ENCODE assay signal across 8 mouse cellular contexts in the genomic region with DNA sequence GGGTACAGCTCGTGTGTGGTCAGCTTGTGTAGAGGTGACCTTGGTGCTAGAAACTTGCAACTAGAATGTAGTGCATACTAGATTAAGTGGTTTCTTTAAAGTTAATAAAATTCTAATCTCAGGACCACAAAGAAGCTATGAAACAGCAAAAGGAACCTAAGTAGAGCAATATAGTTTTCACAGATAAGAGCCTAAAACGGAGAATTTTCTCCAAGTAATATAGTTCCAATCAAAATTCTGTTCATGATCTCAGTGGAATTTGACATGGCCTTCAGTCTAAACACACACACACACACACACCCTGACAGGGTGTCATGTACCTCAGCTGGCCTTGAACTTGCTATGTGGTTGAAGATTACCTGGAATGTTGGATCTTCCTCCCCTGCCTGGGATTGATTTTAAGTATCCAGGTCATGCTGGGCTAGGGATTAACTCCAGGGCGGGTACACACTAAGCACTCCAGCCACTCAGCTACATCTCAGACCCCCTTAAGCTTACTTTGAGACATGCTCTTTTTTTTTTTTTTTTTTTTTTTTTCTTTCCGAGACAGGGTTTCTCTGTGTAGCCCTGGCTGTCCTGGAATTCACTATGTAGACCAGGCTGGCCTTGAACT. TPM values are rescaled to one million over a fixed set of nuclear protein-coding genes. Genes with fewer than 3 reads are reported as not detected.
A peak's percentile ranks its signal among the peaks of the same experiment; 100 is the strongest.
DNase-seq lines count a peak whose midpoint lies in the region; ATAC-seq and TF ChIP-seq lines count a peak whose summit lies in the region.

No protein-coding gene starts in this region.

- TF ChIP-seq POLR2A in embryonic fibroblast, embryonic 13.5 days (IDR thresholded peaks at IDR 0.05; ENCODE audit: low read depth, low read length) = no peak
- TF ChIP-seq POLR2A in small intestine, adult 2 months (IDR thresholded peaks at IDR 0.05; ENCODE audit: low read depth, low read length) = no peak
- TF ChIP-seq POLR2A in thymus, adult 2 months (IDR thresholded peaks at IDR 0.05; ENCODE audit: control insufficient read depth, extremely low read depth, insufficient read depth, low read length, poor library complexity) = no peak

- H3K27me3 ChIP-seq in lung, embryonic 16.5 days (ENCODE audit: control insufficient read depth, insufficient read depth, low read depth, low read length) = no peaks in the 10 kb centered on the region
- no peaks in the 10 kb centered on the region for H3K27me3 ChIP-seq in limb, embryonic 12.5 days
- no peaks in the 10 kb centered on the region for H3K27me3 ChIP-seq in small intestine, adult 2 months (ENCODE audit: control insufficient read depth, insufficient read depth, low read length)
- no peaks in the 10 kb centered on the region for H3K27me3 ChIP-seq in thymus, adult 2 months (ENCODE audit: control insufficient read depth, insufficient read depth, low read length)

- H3K4me2 ChIP-seq in lung, embryonic 16.5 days (ENCODE audit: low read depth, low read length) = peak overlapping the region; percentile 75
- H3K4me2 ChIP-seq in limb, embryonic 12.5 days = peak overlapping the region; percentile 77

- no peaks in the 10 kb centered on the region for H3K9me3 ChIP-seq in lung, embryonic 16.5 days (ENCODE audit: control insufficient read depth, low read length)
- no peaks in the 10 kb centered on the region for H3K9me3 ChIP-seq in limb, embryonic 12.5 days

- WGBS in lung, embryonic 16.5 days = 33% methylated on average over 3 of the region's 4 CpGs
- 41% methylated on average over 4 of the region's 4 CpGs for WGBS in limb, embryonic 12.5 days
- WGBS in small intestine, adult 2 months = 43% methylated on average over 4 of the region's 4 CpGs
- WGBS in thymus, adult 2 months = 75% methylated on average over 4 of the region's 4 CpGs

- no peak for TF ChIP-seq CTCF in embryonic fibroblast, embryonic 13.5 days (IDR thresholded peaks at IDR 0.05; ENCODE audit: borderline replicate concordance, insufficient read depth, low read length)
- no peak for TF ChIP-seq CTCF in small intestine, adult 2 months (IDR thresholded peaks at IDR 0.05; ENCODE audit: extremely low read depth, insufficient read length, insufficient replicate concordance, low read depth, low read length)
- TF ChIP-seq CTCF in thymus, adult 2 months (IDR thresholded peaks at IDR 0.05; ENCODE audit: borderline replicate concordance, control insufficient read depth, extremely low read depth, insufficient read depth, low read length, poor library complexity) = no peak

- peak overlapping the region; percentile 98 for H3K27ac ChIP-seq in lung, embryonic 16.5 days (ENCODE audit: low read length)
- peak overlapping the region; percentile 97; the same call in 1 of the 2 replicates for H3K27ac ChIP-seq in embryonic fibroblast, embryonic 13.5 days (ENCODE audit: insufficient read depth, low read length)
- H3K27ac ChIP-seq in limb, embryonic 12.5 days = peak overlapping the region; percentile 94
- peak overlapping the region; percentile 96; the same call in 1 of the 2 replicates for H3K27ac ChIP-seq in small intestine, adult 2 months (ENCODE audit: insufficient read depth, low read depth, low read length)
- H3K27ac ChIP-seq in thymus, adult 2 months (ENCODE audit: control insufficient read depth, insufficient read depth, low read length) = no peak overlapping the region

- H3K9ac ChIP-seq in lung, embryonic 16.5 days (ENCODE audit: low read length) = peak overlapping the region; percentile 73
- peak overlapping the region; percentile 64; the same call in 1 of the 2 replicates for H3K9ac ChIP-seq in limb, embryonic 12.5 days (replicated peaks)

- peaks cover 45% of the 10 kb centered on the region for H3K36me3 ChIP-seq in lung, embryonic 16.5 days (ENCODE audit: control insufficient read depth, insufficient read depth, low read length)
- H3K36me3 ChIP-seq in limb, embryonic 12.5 days = peaks cover 67% of the 10 kb centered on the region
- peaks cover 30% of the 10 kb centered on the region for H3K36me3 ChIP-seq in small intestine, adult 2 months (ENCODE audit: control insufficient read depth, insufficient read depth, low read length)
- H3K36me3 ChIP-seq in thymus, adult 2 months (ENCODE audit: control insufficient read depth, insufficient read depth, low read length) = peaks cover 32% of the 10 kb centered on the region

- H3K4me3 ChIP-seq in lung, embryonic 16.5 days (ENCODE audit: low read length) = peak overlapping the region; percentile 89
- H3K4me3 ChIP-seq in embryonic fibroblast, embryonic 13.5 days (ENCODE audit: insufficient read depth, low read length) = peak overlapping the region; percentile 64
- peak overlapping the region; percentile 90 for H3K4me3 ChIP-seq in limb, embryonic 12.5 days (replicated peaks)
- H3K4me3 ChIP-seq in small intestine, adult 2 months (ENCODE audit: low read depth, low read length) = no peak overlapping the region
- no peak overlapping the region for H3K4me3 ChIP-seq in thymus, adult 2 months (ENCODE audit: control insufficient read depth, insufficient read depth, low read length)

- peaks cover 9% of the 10 kb centered on the region for H3K4me1 ChIP-seq in lung, embryonic 16.5 days (replicated peaks; ENCODE audit: control insufficient read depth, insufficient read depth, low read length)
- no peaks in the 10 kb centered on the region; the same call in 1 of the 2 replicates for H3K4me1 ChIP-seq in embryonic fibroblast, embryonic 13.5 days (ENCODE audit: control insufficient read depth, insufficient read depth, low read length)
- H3K4me1 ChIP-seq in limb, embryonic 12.5 days (replicated peaks) = peaks cover 18% of the 10 kb centered on the region
- peaks cover 2% of the 10 kb centered on the region; the same call in 1 of the 2 replicates for H3K4me1 ChIP-seq in small intestine, adult 2 months (ENCODE audit: control insufficient read depth, insufficient read depth, insufficient read length, low read length)
- no peaks in the 10 kb centered on the region for H3K4me1 ChIP-seq in thymus, adult 2 months (replicated peaks; ENCODE audit: control insufficient read depth, insufficient read depth, low read length)

- no peak for DNase-seq in lung, postnatal 4 days
- DNase-seq in adrenal gland, adult 2 months = no peak
- no peak for DNase-seq in right cerebral cortex, adult 2 months (ENCODE audit: low spot score in 2 of 2)
- DNase-seq in thymus, adult 2 months = no peak

- ATAC-seq in lung, embryonic 16.5 days (ENCODE audit: low read depth) = no peak
- no peak for ATAC-seq in limb, embryonic 12.5 days (ENCODE audit: insufficient number of reproducible peaks, insufficient read depth, low FRiP score, low TSS enrichment, low read depth)

RNA-seq across cellular contexts. Expression of a gene that starts 1.2 kb away (rescaled TPM):
- polyA plus RNA-seq in lung, embryonic 16.5 days (2015; fragmentation: Nextera tagmentation; extraction: Ambion mirVana) = 1,274 and 1,299 TPM in 2 replicates
- polyA plus RNA-seq in embryonic fibroblast, embryonic 13.5 days (2011; ENCODE audit: insufficient read length, low read depth, missing spikeins) = 3,879 and 4,235 TPM in 2 replicates
- 1,045 and 1,109 TPM in 2 replicates for polyA plus RNA-seq in limb, embryonic 12.5 days (2016; fragmentation: Nextera tagmentation; extraction: Ambion mirVana)
- polyA plus RNA-seq in small intestine, adult 2 months (2012; rRNA removed) = 3,342 and 5,315 TPM in 2 replicates
- total RNA-seq in adrenal gland, adult 2 months (2021) = 1,000 to 10,000 TPM; 2,277 to 2,466 TPM
- 10,700 and 12,163 TPM in 2 replicates for polyA plus RNA-seq in adrenal gland, adult 2 months (2012; rRNA removed)
- polyA plus RNA-seq in thymus, adult 2 months (2012; rRNA removed) = 8,905 and 10,824 TPM in 2 replicates

RNA-seq across cellular contexts. Expression of a gene that starts 31.1 kb away (rescaled TPM):
- 138 and 146 TPM in 2 replicates for polyA plus RNA-seq in lung, embryonic 16.5 days (2015; fragmentation: Nextera tagmentation; extraction: Ambion mirVana)
- polyA plus RNA-seq in embryonic fibroblast, embryonic 13.5 days (2011; ENCODE audit: insufficient read length, low read depth, missing spikeins) = 54.7 and 91.4 TPM in 2 replicates
- polyA plus RNA-seq in limb, embryonic 12.5 days (2016; fragmentation: Nextera tagmentation; extraction: Ambion mirVana) = 121 TPM in 2 replicates
- polyA plus RNA-seq in small intestine, adult 2 months (2012; rRNA removed) = 2.3 and 6.5 TPM in 2 replicates
- total RNA-seq in adrenal gland, adult 2 months (2021) = 1 to 10 TPM; 1.7 to 6.1 TPM
- polyA plus RNA-seq in adrenal gland, adult 2 months (2012; rRNA removed) = 0.31 and 0.37 TPM in 2 replicates
- 28.4 and 33.1 TPM in 2 replicates for polyA plus RNA-seq in thymus, adult 2 months (2012; rRNA removed)

Comparison
In these comparisons a context has a peak if more than half of its experiments do, and no peak if none do; other contexts are left out.
1. H3K4me3 ChIP-seq: peak in lung, embryonic 16.5 days (single experiment), embryonic fibroblast, embryonic 13.5 days (single experiment) and limb, embryonic 12.5 days (single experiment); none in small intestine, adult 2 months (single experiment) and thymus, adult 2 months (single experiment).